Mouse (Mus musculus) bone marrow macrophage, adult 2 months (primary cell): ENCODE measurements around the gene Psmd2.

Experiments used
- CTCF ChIP-seq: IDR thresholded peaks from 2 replicates; pipeline ENCODE4 v1.5.1; 2012; ENCODE audit warnings: low read depth, mild to moderate bottlenecking, low read length, moderate library complexity
- POLR2A ChIP-seq: IDR thresholded peaks from 2 replicates; pipeline ENCODE4 v1.6.1; 2012; ENCODE audit warnings: mild to moderate bottlenecking, low read depth, low read length, borderline replicate concordance

DNA sequence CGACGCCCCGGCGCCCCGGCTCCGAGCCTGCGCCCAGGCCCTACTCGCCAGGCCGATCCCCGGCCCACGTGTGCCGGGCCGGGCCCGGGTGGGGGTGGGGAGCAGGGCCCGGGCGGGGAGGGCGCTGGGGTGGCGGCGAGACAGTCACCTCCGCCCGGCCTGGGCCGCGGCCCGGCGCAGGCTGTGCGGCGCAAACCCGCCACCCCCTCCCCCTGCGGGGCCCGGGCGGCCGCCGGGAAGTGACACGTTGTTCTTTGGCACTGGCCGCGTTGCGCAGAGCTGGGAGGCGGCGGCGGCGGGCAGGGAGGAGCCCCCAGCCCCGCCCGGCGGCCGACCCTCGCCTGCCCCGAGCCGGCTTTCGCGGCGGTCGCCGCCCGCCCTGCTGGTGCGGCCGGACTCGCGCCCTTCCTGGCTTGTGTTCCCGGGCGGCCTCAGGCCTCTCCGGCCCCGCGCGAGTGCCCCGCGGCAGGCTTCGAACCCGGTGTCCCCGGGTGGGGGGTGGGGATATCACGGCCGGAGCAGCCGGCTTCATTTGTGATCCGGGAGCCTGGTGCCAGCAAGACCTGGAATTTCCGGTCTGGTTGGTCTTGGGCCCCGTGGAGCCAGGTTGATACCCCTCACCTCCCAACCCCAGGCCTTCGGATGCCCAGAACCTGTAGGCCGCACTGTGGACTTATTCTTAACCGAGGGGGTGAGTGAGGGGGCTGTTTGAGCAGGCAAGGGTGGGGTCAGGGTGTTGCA, 21.7 kb downstream of the Psmd2 start:
- TF ChIP-seq CTCF (no peak), POLR2A (no peak)
